Mouse (Mus musculus) spleen, postnatal 10 days (tissue): Measurements from ENCODE around the gene Dnm1l.
A peak's percentile ranks its signal among the peaks of the same experiment; 100 is the strongest.
"Not testable (repeated sequence)": the region's sequence is repeated elsewhere in the genome, so short reads cannot be mapped to it uniquely, and the experiment has no call there.

Experiments
- DNase-seq, 2 experiments: peaks; one replicate each; pipeline ENCODE4 v3.0.0; 2021 to 2022; ENCODE audit warnings: low spot score in 2 of 2

Dnm1l gene

DNA sequence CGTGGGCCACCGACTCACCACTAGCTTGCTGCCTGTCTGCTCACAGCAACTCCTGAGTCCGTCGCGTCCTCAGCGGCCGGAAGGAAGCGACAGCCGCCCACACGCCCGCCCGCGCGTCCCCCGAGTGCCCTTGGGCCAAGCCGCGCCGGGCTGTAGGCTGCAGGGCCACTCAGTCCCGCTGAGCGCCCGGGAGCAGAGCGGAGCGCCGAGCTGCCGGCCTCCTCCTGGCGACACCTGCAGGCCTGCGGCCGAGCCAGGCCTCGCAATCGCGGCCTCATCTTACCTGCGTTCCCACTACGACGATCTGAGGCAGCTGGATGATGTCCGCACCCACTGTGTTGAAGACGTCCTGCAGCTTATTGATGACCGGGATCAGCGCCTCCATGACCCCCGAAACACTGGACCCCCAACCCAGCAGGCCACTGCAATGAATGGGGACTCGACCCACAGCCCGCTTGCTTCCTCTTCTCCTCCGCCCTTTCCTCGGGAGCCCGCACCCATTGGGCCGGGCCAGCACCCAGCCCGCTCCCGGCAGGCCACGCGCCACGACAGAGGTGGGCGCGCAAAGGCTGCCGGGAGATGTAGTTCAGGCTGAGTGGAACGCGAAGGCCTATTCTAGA lies at the start of gene Dnm1l:
Gene Dnm1l, minus strand, starts transcription at position 479 of the 620 bp plus-strand sequence.
- DNase-seq = peak; percentile 89 to 98

DNA sequence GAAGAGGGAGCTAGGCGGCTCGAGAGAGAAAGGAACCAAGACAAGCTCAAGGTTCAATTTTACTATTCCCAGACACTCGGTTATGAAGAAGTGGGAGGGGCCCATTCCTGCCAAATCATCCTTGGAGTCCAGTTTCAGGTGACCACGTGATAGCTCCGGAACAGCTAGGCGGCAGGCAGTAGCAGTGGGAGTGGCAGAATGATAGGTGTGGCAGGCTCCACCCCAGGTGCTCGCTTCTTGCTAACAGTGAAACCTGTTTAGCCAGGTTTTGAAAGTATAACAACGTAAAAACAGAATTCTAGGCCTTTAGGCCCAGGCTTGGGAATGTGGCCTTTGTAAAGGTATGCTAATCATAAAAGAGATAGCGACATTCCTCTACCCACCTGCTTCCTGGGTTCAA lies 8.5 kb upstream of the Dnm1l start:
- not testable (repeated sequence) for DNase-seq

DNA sequence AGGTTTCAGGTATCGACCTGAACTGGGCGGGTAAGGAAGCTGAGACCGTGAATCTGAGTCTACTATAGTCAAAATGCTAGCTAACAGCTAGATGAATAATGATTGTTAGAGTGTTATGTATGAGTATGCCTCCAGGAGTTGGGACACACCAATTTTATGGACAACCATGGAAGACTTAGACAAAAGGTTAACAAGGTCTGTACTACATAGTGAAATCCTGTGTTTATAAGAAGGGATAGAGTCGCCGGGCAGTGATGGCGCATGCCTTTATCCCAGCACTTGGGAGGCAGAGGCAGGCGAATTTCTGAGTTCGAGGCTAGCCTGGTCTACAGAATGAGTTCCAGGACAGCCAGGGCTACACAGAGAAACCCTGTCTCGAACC lies 333 bp upstream of the Dnm1l start:
- DNase-seq = peak in 1 of 2 experiments; percentile 13

DNA sequence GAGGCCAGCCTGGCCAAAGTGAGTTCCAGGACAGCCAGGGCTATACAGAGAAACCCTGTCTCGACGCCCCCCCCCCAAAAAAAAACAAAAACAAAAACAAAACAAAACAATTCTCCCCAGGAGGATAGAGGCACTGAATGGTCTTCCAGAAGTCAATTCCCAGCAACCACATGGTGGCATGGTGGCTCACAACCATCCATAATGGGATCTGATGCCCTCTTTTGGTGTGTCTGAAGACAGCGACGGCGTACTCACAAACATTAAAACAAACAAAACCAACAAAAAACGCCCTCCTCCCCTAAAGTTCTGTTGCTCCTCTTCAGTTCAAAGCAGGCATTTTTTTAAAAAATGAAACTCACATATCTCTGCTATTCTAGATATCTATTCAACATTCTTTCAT lies 851 bp downstream of the Dnm1l start:
- peak; percentile 9 to 13 for DNase-seq

DNA sequence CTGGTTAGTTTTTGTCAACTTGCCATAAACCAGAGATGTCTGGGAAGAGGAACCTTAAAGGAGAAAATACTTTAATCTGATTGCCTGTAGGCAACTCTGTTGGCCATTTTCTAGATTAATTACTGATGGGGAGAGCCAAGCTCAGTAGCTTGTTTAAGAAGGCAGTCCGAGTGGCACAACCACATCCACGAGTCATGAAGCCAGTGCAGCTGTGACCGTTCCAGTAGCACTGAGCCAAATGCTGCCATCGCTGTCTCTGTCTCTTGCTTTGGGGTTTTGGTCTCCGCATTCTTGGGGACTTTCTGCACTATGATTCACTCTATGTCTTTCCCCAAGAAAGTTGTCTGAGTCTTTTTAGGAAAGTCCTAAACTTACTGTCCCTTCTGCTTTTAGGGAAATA lies 12.3 kb downstream of the Dnm1l start:
- DNase-seq = no peak

DNA sequence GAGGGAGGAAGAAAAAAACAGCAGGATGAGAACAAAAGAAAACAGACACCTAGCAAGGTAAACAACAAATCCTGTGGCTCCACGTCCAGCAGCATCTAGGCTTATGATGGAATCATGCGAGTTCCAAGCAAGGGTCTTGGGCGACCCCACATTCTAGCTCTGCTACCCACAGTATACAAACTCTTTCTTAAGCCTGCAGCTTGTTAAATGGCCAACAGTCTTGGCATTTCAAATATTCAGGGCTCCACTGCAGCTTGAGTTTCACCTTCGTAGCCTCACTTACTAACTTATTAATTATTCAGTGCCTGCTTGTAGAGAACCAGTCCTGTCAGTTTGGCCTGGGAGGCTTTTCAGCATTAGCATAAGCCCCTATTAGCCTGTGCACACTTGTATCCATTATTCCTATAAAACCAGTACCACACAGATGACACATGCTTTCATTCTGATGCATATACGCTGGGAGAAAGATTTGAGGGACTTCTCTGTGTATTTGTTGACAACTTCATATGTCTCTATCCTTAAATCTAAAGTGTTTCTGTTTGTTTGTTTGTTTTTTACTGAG lies 32.9 kb downstream of the Dnm1l start:
- DNase-seq = no peak

DNA sequence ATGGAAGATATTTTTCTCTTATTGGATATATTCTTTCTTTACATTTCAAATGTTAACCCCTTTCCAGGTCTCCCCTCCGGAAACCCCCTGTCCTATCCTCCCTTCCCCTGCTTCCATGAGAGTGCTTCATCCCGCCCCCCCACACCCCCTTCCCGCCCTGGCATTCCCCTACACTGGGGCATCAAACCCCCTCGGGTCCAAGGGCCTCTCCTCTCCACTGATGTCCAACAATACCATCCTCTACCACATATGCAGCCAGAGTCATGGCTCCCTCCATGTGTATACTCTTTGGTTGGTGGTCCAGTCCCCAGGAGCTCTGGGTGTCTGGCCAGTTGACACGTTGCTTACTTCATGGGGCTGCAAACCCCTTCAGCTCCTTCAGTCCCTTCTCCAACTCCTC lies 47.4 kb downstream of the Dnm1l start:
- no peak for DNase-seq

DNA sequence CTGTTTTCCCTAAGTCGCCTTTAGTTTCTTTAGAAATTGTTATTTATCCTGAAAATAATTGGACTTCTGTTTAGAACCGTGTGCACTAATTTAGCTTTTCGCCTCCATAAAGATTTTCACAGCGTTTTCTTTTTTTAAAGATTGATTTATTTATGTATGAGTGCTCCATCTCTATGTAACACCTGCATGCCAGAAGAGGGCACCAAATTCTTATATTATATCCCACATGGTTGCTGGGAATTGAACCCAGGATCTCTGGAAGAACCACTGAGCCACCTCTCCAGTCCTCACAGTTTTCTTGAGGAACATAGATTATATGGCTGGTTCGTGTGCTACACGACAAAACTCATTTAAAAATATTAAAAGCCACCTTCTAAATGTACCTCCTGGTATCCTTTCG lies 54.9 kb downstream of the Dnm1l start:
- DNase-seq = no peak

DNA sequence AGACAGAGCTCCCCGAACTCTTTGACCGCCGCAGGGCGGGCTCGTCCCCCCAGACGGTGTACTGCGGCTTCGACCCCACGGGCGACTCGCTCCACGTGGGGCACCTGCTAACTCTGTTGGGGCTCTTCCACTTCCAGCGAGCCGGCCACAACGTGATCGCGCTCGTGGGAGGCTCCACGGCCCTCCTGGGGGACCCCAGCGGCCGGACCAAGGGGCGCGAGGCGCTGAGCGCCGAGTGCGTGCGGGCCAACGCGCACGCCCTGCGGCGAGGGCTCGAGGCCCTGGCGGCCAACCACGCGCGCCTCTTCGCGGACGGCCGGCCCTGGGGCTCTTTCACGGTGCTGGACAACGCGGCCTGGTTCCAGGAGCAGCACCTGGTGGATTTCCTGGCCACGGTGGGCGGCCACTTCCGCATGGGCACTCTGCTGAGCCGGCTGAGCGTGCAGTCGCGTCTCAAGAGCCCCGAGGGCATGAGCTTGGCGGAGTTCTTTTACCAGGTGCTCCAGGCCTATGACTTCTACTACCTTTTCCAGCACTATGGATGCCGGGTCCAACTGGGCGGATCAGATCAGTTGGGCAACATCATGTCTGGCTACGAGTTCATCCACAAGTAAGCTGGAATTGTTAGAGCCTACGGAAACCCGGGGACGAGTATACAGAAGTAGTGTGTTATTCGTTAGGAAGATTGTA lies 55.5 kb downstream of the Dnm1l start:
- DNase-seq = peak in 1 of 2 experiments; percentile 52

DNA sequence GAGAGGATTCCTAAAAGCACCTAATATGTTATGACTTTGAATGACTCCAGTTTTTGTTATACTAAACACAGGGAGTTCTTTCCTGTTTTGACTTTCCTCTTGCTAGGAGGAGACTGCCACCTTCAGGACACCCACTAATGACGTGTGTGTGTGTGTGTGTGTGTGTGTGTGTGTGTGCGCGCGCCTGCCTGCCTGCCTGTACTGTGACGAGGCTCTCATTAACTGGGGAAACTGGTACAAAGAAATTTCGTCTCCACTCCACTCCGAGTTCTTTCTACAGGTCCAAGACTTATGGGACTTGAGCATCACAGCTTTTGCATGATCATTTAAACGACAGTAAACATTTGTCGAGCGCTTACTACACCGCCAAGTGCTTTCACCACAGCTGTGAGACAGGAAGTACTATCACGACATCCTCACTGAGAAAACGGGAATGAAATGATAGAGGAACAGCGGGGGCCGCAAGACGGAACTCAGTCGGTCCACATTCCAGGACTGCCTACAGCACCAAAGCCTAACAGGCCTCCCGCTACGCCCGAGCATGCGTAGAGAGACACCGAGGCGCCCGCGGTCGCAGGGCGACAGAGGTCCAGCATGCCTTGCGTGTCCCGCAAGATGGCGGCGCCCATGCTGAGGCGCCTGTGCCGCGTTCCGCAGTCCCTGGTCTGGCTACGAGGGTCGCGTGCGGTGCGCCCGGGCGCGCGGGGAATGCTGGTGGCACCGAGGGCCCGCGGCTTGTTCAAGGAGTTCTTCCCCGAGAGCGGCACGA lies 56.2 kb downstream of the Dnm1l start, which contains the start of gene Yars2:
Gene Yars2, plus strand, starts transcription at position 597 of the 769 bp plus-strand sequence.
- DNase-seq = peak; percentile 80 to 90

DNA sequence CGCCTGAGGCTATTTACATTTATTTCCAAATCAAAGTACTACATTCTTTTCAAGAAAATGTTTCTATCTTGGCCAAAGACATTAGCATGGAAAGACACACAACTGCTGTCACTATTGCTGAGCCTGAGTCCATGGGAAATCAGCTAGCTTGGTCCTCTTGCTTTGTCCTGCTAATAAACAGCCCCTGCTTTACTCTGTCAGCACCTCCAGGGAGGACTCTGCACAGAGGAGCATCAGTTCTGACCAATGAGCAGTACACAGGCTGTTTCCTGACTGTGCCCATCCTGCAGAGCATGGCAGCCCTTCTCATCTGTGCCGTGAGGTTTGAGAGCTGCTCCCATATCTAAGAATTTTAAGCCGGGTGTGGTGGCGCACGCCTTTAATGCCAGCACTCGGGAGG lies 85.0 kb downstream of the Dnm1l start:
- DNase-seq = no peak

DNA sequence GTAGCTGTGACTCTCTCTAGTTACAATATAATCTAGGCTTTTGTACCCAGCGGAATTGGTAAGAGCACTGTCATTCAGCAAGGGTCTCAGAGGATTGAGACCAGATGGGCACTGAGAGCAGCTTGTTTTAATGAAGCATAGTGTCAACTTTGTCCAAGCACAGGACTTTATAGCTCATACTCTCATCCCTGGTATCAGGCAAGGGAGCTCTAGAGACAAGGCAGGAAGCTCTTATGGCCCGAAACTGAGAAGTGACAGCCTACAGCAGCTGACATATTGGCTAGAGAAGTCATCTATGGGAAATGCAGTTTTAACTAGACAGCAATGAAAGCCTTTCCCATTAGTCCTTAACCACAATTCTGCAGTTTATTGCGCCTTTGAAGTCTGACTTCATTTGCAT lies 85.8 kb downstream of the Dnm1l start:
- no peak for DNase-seq

DNA sequence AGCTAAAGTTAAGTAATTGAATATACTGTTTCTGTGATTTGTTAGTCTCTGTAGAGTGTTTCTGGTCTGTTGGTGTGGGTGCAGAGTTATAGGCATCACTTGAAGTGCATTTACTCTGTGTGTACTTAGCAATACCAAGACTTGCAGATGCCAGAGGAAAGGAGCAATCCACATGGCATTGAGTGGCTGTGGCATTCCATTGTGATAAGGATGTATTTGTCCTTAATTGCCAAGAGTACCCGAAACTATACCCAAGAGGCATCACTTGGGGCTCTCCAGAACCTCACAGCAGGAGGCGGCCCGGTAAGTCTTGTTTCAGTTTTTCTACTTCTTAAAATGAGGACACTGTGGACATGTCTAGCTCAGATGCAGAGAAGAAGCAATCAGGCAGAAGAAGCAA lies 96.3 kb downstream of the Dnm1l start:
- DNase-seq = no peak
